Mouse (Mus musculus) brown adipose tissue, adult 24 weeks (tissue): ENCODE results near the gene Nlrc3. TPM values are rescaled to one million over a fixed set of nuclear protein-coding genes. Genes with fewer than 3 reads are reported as not detected.
A peak's percentile ranks its signal among the peaks of the same experiment; 100 is the strongest.

ENCODE experiments used
- H3K27ac ChIP-seq: fragments of 200-500 bp; replicated peaks from 2 replicates; pipeline ENCODE4 v1.5.1; 2012; ENCODE audit warnings: low read depth, mild to moderate bottlenecking, low read length
- H3K4me1 ChIP-seq: fragments of 200-500 bp; 2 replicates; pipeline ENCODE4 v1.6.1; 2012; ENCODE audit warnings: low read length, mixed read lengths; ENCODE audit not compliant: control insufficient read depth, insufficient read depth, insufficient read length
- H3K4me3 ChIP-seq: fragments of 200-500 bp; 2 replicates; pipeline ENCODE4 v1.5.1; 2012; ENCODE audit warnings: low read depth, mild to moderate bottlenecking, low read length, moderate library complexity; ENCODE audit not compliant: insufficient read depth
- polyA plus RNA-seq: library from polyadenylated mRNA; stranded (reverse); fragments of >200 nt; gene quantifications from 2 replicates; pipeline ENCODE4 v1.2.4, GENCODE M21; 2012; ENCODE audit not compliant: missing spikeins, insufficient read depth, insufficient read length

Nlrc3 gene
- polyA plus RNA-seq, 1 experiment: not detected

DNA sequence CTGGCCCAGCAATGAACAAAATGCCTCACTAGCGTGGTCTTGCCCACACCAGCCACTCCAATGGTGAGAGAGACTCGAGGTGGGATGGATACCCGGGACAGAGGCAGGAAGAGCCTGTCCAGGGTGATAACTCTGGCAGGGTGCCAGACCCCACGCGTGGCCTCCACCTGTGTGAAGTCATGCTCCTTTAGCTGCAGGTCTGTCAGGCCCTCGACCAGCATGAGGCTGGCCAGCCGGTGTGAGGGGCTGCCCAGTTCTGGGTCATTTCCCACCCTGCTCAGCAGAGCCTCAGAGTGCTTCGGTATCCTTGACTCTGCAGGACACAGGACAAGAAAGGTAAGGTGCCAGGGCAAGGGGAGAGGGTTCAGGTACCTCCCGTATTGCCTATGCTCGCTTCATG is 11.4 kb downstream of the Nlrc3 start:
- Histone ChIP-seq H3K4me3 (no peak overlapping the region), H3K4me1 (peaks cover 4% of the 10 kb centered on the region), H3K27ac (no peak overlapping the region)

DNA sequence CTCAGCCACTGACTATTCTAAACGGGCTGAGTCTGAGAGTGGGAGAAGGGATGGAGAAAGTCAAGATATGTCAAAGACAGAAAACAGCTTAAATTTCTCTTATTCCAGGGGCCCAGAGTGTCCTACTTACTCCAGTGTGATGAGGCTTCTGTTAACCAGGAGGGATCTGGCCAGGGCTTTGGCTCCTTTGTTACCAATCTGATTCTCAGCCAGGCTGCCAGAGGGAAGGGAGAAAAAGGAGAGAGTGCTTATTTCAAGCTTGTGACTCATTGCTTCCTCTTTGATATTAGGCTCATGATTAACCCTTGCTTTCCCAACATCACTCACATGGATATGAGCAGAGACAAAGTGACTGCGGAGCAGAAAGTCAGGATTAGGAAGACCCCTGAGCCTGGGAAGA is 17.2 kb downstream of the Nlrc3 start:
- H3K4me1 ChIP-seq: peaks cover 1% of the 10 kb centered on the region; the same call in 1 of the 2 replicates
- H3K4me3 ChIP-seq: no peak overlapping the region
- H3K27ac ChIP-seq: no peak overlapping the region; the same call in 1 of the 2 replicates

DNA sequence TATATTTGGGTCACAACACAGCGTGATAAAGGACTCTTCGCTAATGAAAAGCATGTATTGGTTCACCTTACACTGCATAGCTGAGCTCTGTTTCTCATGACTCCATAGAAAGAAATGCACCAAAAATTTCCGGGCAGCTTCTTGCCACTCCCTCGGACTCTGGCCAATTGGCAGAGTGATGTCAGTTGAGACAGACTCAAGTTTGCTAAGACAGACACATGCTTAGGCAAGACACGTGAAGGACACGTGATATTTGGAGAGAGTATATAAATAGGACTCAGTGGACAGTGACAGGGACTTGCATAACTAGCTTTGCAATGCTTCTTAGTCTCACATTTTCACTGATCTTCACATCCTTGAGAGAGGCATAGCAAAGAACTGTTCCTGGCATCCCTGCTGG is 20.1 kb downstream of the Nlrc3 start:
- Histone ChIP-seq H3K27ac (no peak overlapping the region), H3K4me1 (no peaks in the 10 kb centered on the region), H3K4me3 (no peak overlapping the region)

DNA sequence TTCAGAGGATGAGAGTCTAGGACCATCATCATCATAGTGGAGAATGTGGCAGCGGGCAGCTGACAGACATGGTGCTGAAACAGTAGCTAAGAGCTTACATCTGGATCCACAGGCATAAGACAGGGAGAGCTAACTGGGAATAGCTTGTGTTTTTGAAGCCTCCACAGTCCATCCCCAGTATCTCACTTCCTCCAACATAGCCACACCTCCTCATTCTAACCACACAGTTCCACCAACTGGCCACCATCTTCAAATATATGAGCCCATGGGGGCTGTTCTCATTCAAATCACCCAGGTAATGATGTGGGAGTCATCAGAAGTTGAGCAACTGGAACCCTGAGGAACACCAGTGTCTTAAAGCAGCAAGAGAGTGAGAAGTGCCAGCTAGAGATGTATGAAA is 25.3 kb downstream of the Nlrc3 start:
- no peak overlapping the region for H3K4me3 ChIP-seq
- H3K4me1 ChIP-seq: no peaks in the 10 kb centered on the region
- H3K27ac ChIP-seq: no peak overlapping the region

DNA sequence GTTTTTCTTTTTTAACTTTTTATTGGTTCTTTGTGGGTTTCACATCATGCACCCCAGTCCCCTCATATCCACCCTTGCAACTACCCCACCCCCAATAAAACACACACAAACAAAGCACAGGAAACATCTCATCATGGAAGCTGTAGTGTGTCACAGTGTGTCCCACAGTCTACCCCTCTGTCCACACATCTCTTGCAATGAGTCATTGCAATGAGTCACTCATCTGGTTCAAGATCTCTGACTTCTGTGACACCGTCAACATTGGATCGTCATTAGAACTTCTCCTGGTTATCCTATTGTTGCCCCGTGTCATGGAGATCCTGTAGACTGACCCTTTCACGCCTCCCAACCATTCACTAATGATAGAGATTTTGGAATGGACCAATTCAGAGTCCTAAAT is 41.7 kb downstream of the Nlrc3 start:
- no peak overlapping the region for H3K4me3 ChIP-seq
- H3K4me1 ChIP-seq: peaks cover 4% of the 10 kb centered on the region; the same call in 1 of the 2 replicates
- no peak overlapping the region for H3K27ac ChIP-seq

DNA sequence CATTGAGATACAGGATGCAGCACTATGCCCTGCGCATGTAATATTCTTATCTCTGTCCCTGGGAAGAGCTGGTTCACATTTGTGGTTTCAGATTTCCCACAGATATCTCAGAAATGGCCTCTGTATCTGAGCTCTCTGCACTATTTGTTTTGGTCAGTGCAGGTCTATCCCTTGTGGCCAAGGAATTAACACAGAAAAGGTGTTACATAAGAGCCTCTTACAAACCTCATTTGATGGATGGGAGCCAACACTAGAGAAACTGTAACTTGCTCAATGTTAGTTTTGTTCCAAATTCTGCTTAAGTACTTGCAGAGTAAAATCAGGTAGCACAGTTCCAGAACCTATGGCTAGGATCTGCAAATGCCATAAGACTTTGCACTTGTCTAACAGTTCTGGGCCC is 42.3 kb downstream of the Nlrc3 start:
- Histone ChIP-seq H3K4me3 (no peak overlapping the region), H3K27ac (no peak overlapping the region), H3K4me1 (peaks cover 4% of the 10 kb centered on the region; the same call in 1 of the 2 replicates)

DNA sequence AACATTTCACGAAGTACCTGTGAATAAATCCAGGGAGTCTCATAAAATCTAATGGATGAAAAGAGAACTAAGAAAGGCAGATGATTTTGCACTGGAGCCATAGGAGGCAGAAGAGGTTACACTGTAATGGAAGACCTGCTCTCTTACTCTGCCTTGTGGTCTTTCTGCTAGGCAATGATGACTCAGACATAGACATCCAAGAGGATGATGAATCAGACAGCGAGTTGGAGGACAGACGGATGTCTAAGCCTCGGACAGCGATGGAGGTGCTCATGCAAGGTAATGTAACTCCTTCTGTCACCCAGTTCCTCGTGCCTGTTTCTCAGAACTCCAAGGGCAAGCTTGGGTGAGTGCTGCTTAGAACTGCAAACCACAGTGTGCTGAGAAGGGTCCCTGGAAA is 42.9 kb downstream of the Nlrc3 start:
- peaks cover 4% of the 10 kb centered on the region; the same call in 1 of the 2 replicates for H3K4me1 ChIP-seq
- H3K27ac ChIP-seq: no peak overlapping the region
- H3K4me3 ChIP-seq: no peak overlapping the region

DNA sequence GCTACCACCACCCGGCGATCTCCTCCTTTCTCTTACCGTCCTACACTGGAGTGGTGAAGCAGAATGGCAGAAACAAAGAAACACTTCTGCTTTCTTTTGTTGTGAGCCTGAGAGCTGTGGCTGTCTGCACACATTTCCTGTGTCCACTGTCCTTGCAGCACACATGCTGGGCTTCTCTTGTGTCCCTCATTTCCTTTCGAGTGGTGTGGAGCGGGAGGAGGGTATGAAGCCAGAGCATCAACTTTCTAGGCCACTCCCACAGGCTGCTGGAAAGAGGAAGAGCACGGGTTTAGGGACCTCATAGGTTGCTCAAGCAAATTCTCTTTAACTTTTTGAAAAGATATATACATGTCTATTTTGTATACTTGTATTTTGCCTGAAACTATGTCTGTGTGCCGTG is 47.3 kb downstream of the Nlrc3 start:
- H3K27ac ChIP-seq: no peak overlapping the region
- H3K4me1 ChIP-seq: peaks cover 4% of the 10 kb centered on the region; the same call in 1 of the 2 replicates
- H3K4me3 ChIP-seq: no peak overlapping the region

DNA sequence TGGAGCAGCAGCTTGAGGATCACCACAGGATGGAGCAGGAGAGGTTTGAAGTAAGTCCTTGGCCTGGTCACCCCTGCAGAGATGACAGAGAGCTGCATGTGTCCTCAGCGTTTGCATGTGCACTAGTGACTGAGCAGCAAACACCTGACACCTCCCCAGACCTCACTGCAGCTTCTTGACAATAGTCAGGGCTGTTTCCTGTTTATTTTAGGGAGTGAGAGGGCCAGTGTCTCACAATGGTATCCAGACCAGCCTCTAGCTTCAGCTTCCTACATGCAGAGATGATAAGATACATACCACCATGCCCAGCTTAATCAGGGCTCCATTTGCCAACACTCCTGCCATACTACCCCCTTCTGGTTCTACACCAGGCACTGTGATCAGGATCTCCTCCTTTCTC is 47.9 kb downstream of the Nlrc3 start:
- H3K4me3 ChIP-seq: no peak overlapping the region
- H3K4me1 ChIP-seq: peaks cover under 1% of the 10 kb centered on the region; the same call in 1 of the 2 replicates
- H3K27ac ChIP-seq: no peak overlapping the region

DNA sequence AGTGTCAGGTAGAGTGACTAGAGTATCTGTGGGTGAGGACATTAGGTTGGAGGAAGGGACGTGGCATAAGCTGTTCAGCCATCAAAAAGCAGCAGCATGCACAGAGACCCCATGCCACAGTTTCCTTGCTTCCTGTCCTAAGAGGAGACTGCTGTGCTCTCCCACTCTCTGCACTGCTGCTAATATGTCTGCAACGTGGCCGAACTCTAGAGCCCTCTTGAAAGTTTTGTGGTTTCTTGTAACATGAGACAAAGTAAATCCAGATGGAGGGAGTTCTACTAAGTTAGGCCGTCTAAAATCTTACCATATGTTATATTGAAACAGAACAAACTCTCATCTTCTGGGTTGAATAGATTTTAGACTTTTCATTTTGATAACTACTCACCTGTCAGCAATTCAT is 52.5 kb downstream of the Nlrc3 start:
- Histone ChIP-seq H3K27ac (no peak overlapping the region), H3K4me3 (no peak overlapping the region), H3K4me1 (no peaks in the 10 kb centered on the region)

DNA sequence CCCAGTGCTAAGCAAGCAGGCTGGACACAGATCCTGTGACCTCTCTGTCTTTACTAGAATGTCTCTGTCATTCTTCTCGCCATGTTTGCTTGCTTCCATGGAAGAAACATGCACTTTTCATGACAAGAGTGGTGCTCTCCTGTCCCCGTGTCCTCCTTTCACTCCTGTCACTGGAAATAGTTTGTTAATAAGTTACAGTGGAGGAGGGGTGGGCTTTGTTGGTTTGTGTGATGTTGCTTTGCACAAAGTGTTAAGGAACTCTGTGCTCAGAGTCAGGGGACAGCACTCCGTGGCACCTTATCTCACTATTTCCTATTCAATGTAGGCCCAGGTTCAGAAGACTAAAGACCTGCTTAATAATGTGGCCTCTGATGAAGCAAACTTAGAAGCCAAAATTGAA is 52.9 kb downstream of the Nlrc3 start:
- H3K27ac ChIP-seq: no peak overlapping the region
- H3K4me3 ChIP-seq: no peak overlapping the region
- H3K4me1 ChIP-seq: no peaks in the 10 kb centered on the region

DNA sequence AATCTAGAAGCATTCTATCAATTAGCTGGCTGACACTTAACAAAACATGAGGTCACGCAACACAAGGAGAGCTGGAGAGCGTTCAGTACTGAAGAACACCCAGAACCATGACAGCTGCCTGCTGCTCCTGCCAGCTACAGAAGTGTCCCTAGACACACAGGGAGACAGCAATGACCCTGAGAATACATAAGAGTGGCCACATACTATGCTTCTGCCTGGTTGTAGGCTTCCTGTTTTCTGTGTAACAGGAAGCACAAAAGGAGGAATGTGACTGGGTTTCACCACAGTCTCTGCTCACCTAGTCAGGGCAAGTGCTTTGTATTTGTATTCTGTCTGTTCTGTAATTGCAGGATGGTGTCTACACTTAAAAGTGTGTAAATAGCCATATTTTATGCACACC is 55.7 kb downstream of the Nlrc3 start:
- Histone ChIP-seq H3K4me3 (no peak overlapping the region), H3K27ac (no peak overlapping the region), H3K4me1 (no peaks in the 10 kb centered on the region)

DNA sequence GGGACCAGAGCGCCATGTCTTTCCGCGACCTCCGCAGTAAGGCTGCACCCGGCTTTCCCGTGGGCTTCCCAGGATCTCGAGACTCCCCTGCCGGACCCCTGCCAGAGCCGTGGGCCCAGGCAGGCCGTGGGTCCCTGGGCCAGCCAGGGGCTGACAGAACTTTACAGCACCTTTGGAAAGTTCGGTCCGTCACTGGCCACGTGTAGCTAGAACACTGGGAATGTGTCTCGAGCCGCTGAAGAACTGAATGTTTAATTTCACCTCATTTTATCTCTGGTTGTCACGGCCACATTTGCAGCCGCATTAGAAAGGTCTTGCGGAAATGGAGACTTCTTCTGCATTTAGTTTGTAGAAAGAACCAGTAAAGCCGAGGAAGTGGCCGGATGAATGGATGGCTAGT is 67.3 kb downstream of the Nlrc3 start:
- no peaks in the 10 kb centered on the region for H3K4me1 ChIP-seq
- H3K27ac ChIP-seq: no peak overlapping the region
- peak overlapping the region; percentile 64 for H3K4me3 ChIP-seq

DNA sequence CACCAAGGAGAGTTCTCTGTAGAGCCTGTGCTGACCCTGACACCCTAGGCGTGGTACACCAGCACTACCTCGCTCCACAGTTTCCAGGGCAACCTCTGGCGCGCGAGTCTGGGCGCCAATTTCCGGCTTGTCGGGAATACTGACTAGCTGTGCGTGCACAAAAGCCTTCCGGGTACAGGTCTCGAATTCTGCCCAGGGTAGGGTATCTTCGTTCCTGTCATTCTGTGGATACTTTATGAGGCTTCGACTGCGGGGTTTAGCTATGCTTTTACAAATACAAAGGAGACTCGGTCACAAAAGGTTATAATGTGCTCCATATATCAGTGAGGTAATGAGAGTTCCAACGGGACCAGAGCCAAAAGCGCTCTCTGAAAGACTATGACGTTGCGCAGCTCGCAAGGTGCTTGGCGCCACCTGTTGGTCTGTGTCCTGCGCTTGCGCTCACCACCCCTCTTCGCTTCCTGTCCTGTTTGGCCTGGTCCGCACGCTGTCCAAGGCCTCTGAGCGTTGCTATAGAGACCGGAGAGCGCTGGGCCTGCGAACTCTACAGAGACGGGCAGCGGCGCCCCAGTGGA is 67.8 kb downstream of the Nlrc3 start, which contains the start of the genes 1700037C18Rik and Cluap1:
1700037C18Rik (minus strand) TSS at position 153 of the 575 bp plus-strand sequence.
Cluap1 (plus strand) TSS at position 265 of the 575 bp plus-strand sequence.
- peak within 1 kb of the TSS; percentile 59 for H3K27ac ChIP-seq

DNA sequence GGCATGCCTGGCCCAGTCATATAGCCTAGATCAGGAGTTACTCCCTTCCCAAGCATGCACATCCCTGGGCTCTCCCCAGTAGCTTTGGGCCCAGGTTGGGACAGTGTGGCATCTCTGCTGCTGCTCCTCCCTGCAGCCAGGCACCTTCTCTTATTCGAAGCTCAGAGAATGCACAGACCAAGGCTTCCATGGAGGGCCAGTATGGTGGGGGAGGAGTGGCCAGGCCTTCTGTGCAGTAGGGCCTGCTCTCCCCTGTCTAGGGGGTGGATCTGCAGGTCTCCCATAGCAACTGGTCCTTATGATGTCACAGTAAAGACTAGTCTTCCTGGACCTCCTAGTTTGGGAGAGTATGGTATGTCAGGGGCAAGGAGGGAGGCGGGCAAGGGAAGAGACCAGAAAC is 69.0 kb downstream of the Nlrc3 start:
- no peaks in the 10 kb centered on the region for H3K4me1 ChIP-seq
- H3K4me3 ChIP-seq: no peak overlapping the region
- no peak overlapping the region for H3K27ac ChIP-seq

More for the DNA sequence above, 67.8 kb downstream of the Nlrc3 start, which contains the start of the genes 1700037C18Rik and Cluap1:
- no peaks in the 10 kb centered on the region for H3K4me1 ChIP-seq
- H3K4me3 ChIP-seq: peak within 1 kb of the TSS; percentile 64

DNA sequence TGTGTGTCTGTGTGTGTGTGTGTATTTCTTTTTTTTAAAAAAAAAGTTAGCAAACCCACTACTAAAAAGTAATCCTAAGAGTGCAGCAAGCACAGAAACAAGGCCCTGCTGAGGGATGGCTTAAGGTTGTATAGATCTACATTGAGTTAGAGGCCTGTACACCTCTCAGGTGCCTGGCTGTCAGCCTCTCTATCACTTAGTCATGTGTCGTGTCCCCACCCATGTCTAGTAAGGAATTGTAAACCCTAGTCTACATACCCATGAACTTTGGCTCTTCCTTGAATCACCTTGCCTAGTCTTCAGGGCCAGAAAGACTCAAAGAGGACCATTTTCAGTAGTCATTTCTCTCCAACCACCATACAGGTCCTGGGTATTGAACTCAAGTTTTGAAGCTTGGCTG is 79.9 kb downstream of the Nlrc3 start:
- H3K4me1 ChIP-seq: peaks cover 11% of the 10 kb centered on the region

More for the DNA sequence above, 79.9 kb downstream of the Nlrc3 start:
- Histone ChIP-seq H3K27ac (no peak overlapping the region), H3K4me3 (no peak overlapping the region)
